Mouse (Mus musculus): Measurements from ENCODE around the gene Tmigd3.

The Tmigd3 gene

DNA sequence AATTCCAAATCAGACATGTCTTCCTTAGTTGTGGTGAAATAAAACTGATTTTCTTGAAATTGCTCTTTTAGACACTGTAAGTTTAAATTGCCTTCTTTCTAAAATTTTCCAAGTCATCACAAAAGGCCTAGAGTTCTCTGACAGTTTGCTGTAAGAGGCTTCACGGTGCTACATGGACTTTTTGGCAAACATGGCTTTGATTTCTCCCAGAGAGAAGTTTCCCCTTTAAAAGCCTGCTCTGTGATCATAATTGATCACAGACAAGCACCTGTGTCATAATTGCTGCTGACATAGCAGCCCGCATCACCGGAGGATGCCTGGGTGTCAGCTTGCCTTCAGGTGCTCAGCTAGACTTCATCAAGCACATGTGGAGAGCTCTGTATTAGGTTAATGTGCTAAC is at the start of gene Tmigd3, which contains the start of gene Adora3:
Gene Tmigd3 (plus strand): TSS at position 346 of the 400 bp plus-strand sequence.
Gene Adora3 (plus strand): TSS at position 301 of the 400 bp plus-strand sequence.
- DNase-seq (ENCODE audit: low spot score in 2 of 2): no peak

DNA sequence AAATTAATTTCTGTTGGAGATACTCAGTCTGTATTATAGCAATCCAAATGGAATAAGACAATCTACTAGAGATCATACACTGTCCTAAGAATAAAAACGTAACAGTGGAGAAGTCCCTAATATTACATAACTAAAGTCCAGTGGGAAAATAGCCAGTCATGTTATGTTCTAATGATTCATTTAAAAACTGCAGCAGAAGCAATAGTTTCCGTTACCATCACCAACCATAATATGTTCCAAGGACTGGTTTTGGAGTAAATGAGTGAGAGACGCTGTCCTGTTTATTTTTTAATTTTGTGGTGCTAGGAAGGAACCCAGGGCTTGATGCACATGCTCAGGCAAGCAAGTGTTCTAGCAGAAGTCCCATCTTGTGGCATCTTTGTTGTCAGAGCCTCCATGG is 49.2 kb upstream of the Tmigd3 start:
- DNase-seq (ENCODE audit: low spot score in 2 of 2): no peak

DNA sequence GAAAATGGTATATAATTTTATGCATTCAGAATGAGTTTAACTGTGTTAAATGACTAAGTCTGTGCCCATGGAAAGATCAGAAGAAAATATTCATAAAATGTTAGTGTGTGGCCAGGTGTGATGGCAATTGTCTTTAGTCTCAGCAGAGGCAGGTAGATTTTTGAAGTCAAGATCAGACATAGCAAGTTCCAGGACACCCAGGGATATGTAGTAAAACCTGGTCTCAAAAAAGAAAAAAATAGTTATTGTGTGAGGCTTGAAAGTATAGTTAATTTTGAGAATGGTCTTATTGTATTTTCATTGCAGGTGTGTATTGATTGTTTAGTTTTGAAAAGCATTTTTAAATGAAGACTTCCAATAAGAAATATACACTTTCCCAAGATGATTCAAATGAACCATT is 47.1 kb upstream of the Tmigd3 start:
- DNase-seq (ENCODE audit: low spot score in 2 of 2): no peak

DNA sequence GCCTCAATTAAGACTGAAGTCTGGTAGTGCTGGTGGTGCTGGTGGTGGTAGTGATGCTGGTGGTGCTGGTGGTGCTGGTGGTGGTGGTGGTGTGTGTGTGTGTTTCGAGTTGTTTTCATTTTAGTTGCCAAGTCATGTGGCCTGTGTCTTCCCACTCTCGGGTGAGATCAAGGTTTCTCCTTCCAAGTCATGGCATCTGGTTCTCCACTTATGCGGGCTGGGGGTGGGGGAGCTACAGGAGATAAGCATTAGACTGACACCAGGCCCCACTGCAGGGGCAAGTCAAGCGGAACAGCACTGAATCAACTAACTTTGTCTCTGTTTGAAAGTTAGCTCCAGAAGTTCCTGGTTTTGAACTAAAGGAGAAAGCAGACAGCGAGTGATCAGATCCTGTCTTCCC is 46.6 kb upstream of the Tmigd3 start:
- no peak for DNase-seq (ENCODE audit: low spot score in 2 of 2)

DNA sequence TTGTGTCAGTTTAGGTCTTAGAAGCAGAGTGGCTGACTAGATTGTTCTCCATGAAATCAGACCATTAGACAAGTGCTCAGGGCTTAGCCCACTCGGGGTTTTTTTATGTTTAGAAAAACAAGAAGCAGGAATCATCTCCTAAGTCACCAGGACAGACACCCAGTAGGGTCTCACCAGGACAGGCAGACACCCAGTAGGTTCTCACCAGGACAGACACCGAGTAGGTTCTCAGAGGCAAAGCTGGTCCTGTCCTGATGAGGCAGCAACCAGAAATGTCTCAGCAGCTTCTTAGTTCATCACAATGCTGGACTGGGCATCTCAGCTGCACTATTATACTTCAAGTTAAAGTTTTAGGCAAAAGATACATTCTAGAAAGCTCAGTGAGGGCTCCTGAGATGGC is 46.0 kb upstream of the Tmigd3 start:
- DNase-seq (ENCODE audit: low spot score in 2 of 2): no peak

DNA sequence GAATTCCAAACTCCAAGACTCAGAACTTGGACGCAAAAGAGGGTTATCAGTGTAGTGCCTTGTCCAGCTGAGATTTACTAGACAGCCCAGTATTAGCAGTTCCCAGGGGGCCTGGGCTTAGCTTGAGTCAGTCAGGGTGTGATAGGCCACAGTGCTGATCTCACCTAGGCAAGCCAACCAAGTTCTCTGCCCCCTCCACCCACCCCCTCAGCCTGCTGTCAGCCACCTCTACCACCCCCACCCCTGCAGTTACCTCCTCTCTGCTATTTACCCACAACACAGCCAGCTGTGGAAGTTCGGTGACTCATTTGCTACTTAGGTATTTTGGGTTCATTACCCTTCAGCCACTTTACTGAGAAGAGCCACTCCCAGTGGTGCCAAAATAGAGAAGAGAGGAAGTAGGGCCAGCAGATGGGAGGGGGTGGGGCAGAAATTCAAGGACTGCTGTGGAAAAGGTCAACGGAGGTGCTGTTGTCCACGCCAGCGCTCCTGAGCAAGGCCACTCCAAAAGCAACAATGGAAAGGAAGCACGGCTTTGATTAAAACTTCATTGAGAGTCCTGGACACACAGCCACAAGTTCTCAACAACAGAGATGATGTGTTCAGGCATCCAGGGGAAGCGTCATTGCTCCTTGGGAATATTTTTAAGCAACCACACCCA is 45.1 kb upstream of the Tmigd3 start:
- DNase-seq (ENCODE audit: low spot score in 2 of 2): peak; percentile 25 to 59

DNA sequence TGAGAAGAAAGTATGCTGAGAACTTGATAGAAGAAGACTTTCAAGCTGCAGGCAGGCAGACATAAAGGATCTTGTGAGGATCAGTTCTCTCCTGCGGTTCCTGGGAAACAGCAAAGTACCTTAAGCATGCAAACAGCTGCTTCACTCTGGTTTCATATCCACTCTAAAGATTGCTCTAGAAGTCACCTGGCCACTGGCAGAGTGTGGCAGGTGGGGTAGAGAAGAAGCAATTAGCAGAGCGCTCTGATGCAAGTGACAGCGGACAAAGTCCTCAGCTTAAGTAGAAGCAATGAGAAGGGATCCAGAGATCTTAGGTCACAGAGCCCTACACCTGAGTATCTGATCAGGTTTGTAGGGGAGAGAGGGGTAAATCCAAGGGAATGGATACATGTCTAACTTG is 39.1 kb upstream of the Tmigd3 start:
- DNase-seq (ENCODE audit: low spot score in 2 of 2): no peak

DNA sequence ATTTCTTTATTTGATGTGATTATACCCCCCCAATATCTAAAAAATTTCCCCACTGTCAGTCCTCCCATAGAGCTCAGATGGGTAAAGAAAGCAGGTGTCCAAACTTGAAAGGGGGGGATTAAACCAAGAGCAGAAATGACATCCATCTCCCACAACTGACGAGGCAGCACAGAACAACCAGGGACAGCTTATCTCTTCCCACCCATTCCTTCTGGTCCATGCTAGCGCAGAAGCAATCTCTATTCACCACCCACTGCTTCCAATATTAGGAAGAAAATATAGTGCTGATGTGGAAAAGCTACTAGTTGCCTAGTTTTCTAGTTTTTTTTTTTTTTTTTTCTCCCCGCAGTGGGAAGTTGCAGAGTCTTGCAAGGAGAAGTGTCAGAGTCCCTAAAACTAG is 34.8 kb upstream of the Tmigd3 start:
- no peak for DNase-seq (ENCODE audit: low spot score in 2 of 2)

DNA sequence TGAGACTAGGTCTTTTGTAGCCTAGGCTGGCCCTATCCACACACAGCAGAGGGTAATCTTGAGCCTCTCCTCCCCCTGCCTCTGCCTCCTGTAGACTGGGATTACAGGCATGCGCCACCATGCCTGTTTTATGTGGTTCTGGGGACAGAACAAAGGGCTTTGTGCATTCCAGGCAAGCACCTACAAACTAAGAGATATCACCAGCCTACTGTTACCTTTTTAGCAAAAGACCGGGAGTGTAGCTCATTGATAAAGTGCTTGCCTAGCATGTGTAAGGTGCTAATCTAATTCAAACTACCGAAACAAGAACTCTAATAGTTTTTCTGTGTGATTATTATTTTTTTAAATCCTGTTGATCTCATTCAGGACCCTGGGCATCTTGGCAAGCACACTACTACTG is 33.8 kb upstream of the Tmigd3 start:
- no peak for DNase-seq (ENCODE audit: low spot score in 2 of 2)

DNA sequence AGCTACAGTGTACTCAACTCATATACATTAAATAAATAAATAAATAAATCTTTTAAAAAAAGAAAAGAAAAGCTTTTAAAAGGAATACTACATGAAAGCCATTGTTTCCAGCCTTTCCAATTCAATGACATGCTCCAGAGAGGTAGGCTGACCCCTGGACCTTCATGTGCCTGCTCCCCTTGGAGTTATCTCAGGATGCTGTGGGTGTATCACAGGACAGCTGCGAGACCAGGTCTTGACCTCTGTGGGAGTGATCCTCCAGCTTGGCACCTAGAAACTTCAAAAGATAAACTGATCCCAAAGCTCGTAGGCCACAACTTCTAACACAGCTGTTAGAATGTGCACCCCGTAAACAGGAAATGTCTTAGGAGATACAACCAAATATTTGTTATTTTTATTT is 32.0 kb upstream of the Tmigd3 start:
- DNase-seq (ENCODE audit: low spot score in 2 of 2): no peak

DNA sequence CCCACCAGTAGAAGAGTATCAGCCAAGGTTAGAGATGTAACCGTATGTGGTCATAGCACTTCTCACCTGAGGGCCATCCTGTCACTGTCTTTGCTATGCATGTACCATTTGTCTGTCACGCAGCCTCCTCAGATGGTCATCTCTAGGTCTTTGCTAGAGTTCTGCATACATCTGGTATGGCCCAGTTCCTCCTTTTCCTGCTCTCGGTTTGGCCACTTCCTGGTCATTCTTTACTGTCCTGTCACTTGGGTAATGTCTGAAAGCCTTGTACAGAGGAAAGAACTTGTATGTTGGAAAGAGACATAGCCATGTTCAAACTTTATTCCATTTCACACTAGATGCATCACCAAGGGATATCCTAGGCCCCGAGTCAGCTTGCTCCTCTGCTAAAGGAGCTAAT is 30.9 kb upstream of the Tmigd3 start:
- no peak for DNase-seq (ENCODE audit: low spot score in 2 of 2)

DNA sequence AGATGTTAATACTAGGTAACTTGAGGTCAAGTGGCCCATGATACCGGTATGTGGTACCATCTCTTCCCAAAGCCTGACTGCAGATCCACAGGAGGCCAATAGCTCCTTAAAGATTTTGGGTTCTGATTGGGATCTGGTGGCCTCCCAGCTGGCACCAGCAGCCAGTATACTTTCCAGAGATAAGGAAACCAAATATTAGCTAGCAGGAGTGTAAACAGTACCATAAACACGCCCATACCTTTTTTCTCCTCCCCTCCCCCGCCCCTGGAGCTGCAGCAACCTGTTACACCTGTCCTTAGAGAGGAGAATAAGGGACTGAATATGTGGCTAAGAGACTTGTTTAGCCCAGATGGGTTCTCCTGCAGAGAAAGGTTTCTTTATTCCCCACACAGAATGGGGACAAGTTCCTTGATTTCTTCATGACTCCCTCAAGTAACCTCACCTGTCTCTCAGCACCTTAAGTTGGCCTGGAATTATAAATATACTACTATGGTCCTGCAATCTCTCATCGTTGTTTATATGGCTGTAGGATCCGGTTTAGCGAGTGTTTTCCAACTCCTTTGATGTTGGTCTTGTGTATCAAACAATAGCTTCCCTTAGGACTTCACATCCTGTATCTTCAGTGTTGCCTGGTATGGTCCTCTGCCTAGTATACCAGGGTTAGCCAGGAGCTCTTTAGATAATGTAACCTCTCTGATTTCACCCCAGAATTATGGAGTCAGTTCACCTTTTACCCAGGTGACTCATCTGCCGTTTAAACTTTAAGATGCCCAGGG is 24.2 kb upstream of the Tmigd3 start:
- DNase-seq (ENCODE audit: low spot score in 2 of 2): peak; percentile 22 to 30

DNA sequence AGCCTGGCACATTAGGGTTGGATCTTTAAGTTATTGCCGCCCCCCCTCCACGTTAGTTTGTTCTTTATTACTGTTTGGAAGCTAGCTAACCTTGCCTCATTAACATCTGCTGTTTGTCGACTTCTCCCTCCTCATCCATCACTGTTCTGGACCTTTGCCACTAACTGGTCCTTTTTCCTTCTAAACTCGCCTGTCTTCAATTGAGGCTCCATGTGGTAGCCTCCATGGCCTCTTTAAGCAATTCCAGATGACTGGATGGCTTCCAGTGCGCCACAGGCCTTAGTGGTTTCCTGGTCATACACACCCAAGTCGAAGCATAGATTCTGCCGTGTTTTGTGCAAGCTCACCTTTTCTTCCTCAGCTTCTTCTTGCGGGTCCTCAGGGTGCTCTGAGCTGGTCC is 16.9 kb upstream of the Tmigd3 start:
- DNase-seq (ENCODE audit: low spot score in 2 of 2): no peak

DNA sequence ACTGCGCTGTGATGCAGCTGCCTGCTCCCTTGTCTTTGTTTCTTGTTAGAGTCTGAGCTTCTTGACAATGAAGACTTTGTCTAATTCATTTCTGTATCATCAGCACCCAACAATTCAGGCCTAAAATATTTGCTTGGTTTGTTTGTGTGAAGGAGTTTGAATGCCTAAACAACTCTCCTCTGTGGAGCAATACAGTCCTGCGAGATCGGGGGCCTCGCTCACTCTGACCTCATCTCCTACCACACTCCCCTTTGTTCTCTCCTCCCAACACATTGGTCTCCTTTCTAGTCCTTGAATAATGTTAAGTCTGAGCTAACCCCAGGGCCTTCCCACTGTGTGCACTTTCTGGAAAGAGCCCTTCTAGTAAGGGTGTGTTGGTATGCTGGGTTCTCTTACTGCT is 15.9 kb upstream of the Tmigd3 start:
- DNase-seq (ENCODE audit: low spot score in 2 of 2): no peak

DNA sequence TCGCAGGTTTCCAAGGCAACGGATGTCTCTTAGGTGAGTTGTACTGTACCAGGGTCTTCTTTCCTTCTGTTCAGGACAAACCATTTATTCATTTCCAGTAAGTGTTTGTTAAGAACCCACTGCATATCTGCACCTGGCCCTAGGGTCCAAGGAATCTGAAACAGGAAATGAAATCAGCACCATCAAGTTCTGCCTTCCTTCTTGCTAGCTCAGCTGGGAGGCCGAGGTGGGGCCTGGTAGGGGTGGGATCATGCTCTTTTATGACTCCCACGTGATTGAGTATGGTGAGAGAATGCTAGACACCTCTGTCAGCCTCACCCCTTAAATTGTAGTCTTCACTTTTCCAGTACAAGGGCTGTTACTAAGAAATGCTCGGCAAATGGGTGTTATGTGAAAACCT is 13.2 kb upstream of the Tmigd3 start:
- DNase-seq (ENCODE audit: low spot score in 2 of 2): no peak

DNA sequence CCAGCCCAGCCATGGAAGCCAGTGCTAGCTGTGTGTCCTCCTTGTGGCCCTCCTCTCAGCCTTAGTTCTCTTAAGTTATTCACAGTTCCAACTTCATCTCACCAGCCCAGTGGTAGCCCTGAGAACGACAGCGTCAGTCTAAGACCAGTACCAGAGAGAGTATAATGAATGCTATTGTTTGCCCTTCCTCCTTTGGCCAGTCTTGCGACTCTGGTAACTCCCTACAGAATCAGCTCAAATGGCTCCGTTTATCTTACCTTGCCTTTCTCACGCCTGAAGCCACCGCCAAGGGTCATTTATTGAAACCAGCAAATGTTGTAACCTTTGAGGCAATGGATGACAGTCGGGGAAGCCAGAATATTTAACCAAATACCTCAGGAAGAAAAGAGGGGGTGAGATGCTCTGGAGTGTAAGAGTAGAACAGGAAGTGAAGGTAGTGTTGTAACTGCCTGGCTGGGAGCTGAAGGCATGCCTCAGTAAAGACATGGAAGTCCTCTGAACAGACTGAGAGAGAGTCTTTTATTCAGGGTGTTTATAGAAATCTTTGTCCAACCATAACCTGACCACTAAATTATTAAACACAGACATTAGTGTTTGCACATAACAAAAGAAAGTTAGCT is 8.8 kb upstream of the Tmigd3 start:
- no peak for DNase-seq (ENCODE audit: low spot score in 2 of 2)

DNA sequence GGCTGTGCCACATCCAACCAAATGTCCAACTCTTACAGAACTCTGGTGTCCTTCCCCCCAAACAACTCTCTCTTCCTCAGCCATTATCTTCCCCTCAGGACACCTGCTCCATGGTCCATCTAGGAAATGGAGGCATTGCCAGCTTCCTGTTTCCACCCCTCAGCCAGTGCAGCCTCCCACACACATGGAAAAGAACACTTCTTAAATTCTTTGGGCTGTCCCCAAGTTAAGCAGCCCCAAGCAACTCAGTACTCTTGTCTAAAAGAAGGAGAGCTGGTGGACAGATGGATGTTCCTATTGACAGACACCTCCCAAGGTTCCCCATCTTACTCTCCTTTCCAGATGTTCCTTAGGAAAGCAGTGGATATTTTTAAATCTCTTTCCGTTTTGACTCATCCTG is 6.6 kb upstream of the Tmigd3 start:
- no peak for DNase-seq (ENCODE audit: low spot score in 2 of 2)

DNA sequence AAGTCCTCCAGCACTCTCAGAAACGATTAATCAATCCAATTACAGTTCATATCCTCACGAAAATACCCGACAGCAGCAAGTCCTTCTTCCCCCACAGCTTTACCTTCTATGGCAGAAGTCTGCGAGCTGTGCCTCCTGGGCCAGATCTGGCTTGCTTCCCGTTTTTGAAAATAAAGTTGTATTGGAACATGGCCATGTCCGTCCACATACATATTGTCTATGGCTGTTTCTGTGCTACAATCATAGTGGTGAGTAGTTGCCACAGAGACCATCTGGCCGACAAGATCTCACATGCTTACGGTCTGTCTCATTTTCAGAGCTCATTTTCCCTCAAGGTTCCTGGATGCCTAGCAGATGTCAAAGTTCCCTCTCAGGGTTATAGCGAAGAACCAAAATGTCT is 5.6 kb upstream of the Tmigd3 start:
- no peak for DNase-seq (ENCODE audit: low spot score in 2 of 2)

DNA sequence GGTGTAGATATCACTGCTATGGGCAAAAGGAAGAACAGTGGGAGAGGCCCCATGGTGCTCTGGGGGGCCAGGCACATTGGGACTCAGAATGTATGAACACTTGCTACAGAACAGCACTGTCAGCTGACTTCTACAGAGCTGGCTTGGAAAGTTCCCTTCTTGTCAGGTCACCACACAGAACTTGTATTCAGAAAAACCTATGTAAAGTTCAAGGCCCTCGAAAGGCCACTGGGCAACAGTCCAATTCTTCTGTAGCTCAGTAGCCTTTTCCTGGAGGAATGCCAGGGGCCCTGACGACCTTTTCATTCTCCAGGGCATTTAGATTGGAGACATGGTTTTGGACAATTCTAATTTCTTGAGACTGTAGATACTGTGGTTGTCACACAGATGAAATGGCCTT is 2.6 kb upstream of the Tmigd3 start:
- DNase-seq (ENCODE audit: low spot score in 2 of 2): no peak

DNA sequence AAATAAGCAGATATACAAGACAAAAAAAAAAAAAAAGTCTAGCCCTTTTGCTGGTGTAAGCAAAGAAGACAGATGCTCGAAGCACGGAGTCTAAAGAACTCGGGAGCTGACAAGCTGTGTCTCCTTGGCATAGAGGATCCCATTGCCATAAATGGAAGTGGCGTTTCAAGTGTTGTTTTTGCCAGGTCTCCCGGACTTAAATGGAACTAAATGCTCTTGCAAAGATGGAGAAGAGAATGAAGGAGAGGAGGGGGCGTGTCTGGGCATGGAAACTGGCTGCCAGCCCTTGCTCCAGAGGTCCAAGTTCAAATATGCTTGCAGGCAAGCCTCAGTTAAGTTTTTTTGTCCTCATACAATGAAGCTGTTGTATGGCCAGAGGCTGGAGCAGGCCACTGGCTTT is 1.3 kb downstream of the Tmigd3 start:
- DNase-seq (ENCODE audit: low spot score in 2 of 2): no peak

DNA sequence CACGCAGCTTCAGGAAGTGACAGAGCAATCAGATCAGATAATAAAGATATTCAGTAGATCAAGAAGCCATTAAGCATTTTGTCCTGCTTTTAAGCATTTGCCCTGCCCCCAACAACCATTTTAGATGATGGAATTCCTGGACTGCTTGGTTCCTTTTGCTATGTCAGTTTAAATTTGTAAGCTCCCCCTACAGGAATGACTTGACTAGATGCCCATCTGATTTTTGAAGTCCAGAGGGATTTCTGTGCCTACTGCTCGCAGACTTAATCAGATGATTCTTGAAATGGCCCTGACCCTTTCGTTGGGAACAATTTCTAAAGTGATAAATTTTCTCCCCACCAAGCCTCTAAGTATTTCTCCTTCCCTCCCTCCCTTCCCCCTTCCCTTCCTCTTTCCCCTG is 1.9 kb downstream of the Tmigd3 start:
- no peak for DNase-seq (ENCODE audit: low spot score in 2 of 2)

DNA sequence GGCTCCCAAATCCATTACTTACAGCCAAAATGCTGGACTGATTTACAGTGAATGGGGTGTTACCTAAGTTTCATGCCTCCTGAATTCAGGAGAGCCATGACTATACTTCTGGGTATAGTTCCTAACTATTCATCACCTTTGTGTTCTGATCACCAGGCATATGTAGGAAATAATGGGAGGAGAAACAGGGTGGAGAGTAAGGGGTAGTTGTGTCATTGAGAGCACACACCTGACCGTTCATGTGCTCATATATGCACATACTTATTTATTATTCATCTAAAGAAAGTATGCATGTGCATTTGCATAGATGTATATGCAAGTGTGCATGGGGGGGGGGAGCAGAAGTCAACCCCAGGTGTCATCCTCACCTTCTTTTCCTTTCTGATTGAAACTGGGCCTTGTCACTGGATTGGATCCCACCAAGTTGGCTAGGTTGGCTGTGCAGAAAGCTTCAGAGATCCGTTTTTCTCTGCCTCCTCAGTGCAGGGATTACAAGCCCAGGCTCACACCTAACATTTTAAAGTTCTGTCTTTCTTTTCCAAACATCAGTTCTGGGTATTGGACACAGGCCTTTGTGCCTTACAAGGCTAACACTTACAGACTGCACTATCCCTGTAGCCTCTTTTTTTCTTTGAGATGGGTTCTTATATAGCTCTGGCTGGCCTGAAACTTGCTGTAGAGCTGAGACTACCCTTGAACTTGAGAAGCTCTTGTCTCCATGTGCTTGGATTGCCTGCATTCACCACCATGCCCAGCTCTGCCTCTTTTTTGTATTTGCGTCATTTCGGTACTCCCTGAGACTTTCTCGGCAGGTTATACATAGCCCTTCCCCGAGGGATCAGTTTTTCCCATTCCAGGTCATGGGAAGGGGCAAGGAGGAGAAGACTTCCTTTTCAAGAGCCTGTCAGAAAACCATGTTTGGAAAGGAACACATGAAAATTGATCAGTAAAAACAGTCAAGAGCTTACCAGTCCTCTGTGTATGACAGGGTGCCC is 3.0 kb downstream of the Tmigd3 start:
- no peak for DNase-seq (ENCODE audit: low spot score in 2 of 2)
